ENCODE assay signal across 21 mouse cellular contexts in genomic region chr17:5194157-5194916, GRCm38 (mm10).
A peak's percentile ranks its signal among the peaks of the same experiment; 100 is the strongest.
DNase-seq lines count a peak whose midpoint lies in the region; ATAC-seq and TF ChIP-seq lines count a peak whose summit lies in the region.
"Had no signal": no experiment of that assay in that cellular context is flagged by ENCODE, and none has a peak within 500 bp of the region (broad histone marks: within the 10 kb centered on the region; RNA-seq: fewer than 3 reads in every experiment).

No protein-coding gene starts in this region.

- DNase-seq in cerebellum, adult 9-10 months: peak; percentile 19
- DNase-seq in cerebellum, adult 9-11 months: no peak
- DNase-seq in MEL (ENCODE audit: low read depth, low spot score): peak; percentile 66
- no peak for DNase-seq in lung, adult 2 months
- DNase-seq: gastrocnemius, postnatal 10 days; heart, adult 2 months; heart, postnatal 4 days; kidney, postnatal 4 days; layer of hippocampus, adult 9-11 months; left cerebral cortex, postnatal 4 days; liver; lung, adult 18-20 months; lung, postnatal 36 days; thymus, postnatal 36 days had no signal

- 67% methylated on average over 8 of the region's 8 CpGs for WGBS in intestine, embryonic 16.5 days
- WGBS in intestine, embryonic 15.5 days: 67% methylated on average over 8 of the region's 8 CpGs
- 75% methylated on average over 8 of the region's 8 CpGs for WGBS in lung, adult 2 months

- no peak for TF ChIP-seq RAD21 in MEL (IDR thresholded peaks at IDR 0.05; ENCODE audit: low read depth, low read length)

- H3K9ac ChIP-seq in intestine, embryonic 16.5 days (ENCODE audit: low read depth, low read length): peak overlapping the region; percentile 24; the same call in 1 of the 2 replicates
- H3K9ac ChIP-seq in intestine, embryonic 15.5 days: no peak overlapping the region
- H3K9ac ChIP-seq in MEL (ENCODE audit: control insufficient read depth, low read depth, low read length, poor library complexity, severe bottlenecking): no peak overlapping the region
- H3K9ac ChIP-seq: forebrain, embryonic 12.5 days had no signal

- TF ChIP-seq CTCF in MEL (IDR thresholded peaks at IDR 0.05 in 2 of 3, conservative IDR thresholded peaks at IDR 0.05 in 1 of 3; ENCODE audit: control insufficient read depth in 1 of 3, insufficient read depth in 1 of 3, low read depth in 2 of 3, low read length in 3 of 3, poor library complexity in 1 of 3, severe bottlenecking in 1 of 3): no peak
- TF ChIP-seq CTCF in lung, adult 2 months (IDR thresholded peaks at IDR 0.05; ENCODE audit: insufficient read depth, low read length): no peak

- peaks cover 28% of the 10 kb centered on the region for H3K4me1 ChIP-seq in intestine, embryonic 16.5 days (ENCODE audit: control insufficient read depth, insufficient read depth, low read length)
- peaks cover 29% of the 10 kb centered on the region for H3K4me1 ChIP-seq in intestine, embryonic 15.5 days (replicated peaks)
- peaks cover 32 to 34% of the 10 kb centered on the region in 2 experiments for H3K4me1 ChIP-seq in MEL (ENCODE audit: control insufficient read depth in 1 of 2, insufficient read depth in 2 of 2, low read length in 2 of 2)
- peaks cover 6% of the 10 kb centered on the region; the same call in 1 of the 2 replicates for H3K4me1 ChIP-seq in lung, adult 2 months (ENCODE audit: control insufficient read depth, insufficient read depth, low read length)

- no peak overlapping the region for H3K27ac ChIP-seq in intestine, embryonic 16.5 days (ENCODE audit: low read length)
- no peak overlapping the region for H3K27ac ChIP-seq in intestine, embryonic 15.5 days
- H3K27ac ChIP-seq in MEL (ENCODE audit: control insufficient read depth, low read depth, low read length): no peak overlapping the region
- H3K27ac ChIP-seq: forebrain, embryonic 12.5 days; heart, adult 2 months; left cerebral cortex, adult 2 months had no signal

- no peak for ATAC-seq in intestine, embryonic 16.5 days
- ATAC-seq in intestine, embryonic 15.5 days: no peak
- ATAC-seq in granulocyte monocyte progenitor cell, adult 5-6 weeks (replicated peaks; ENCODE audit: poor library complexity, severe bottlenecking): peak; percentile 53

- H3K4me2 ChIP-seq in intestine, embryonic 16.5 days (ENCODE audit: low read depth, low read length): no peak overlapping the region
- H3K4me2 ChIP-seq in intestine, embryonic 15.5 days (replicated peaks): no peak overlapping the region
- H3K4me2 ChIP-seq: forebrain, embryonic 12.5 days; midbrain, embryonic 11.5 days had no signal

- H3K36me3 ChIP-seq in intestine, embryonic 16.5 days (ENCODE audit: control insufficient read depth, insufficient read depth, low read length): no peaks in the 10 kb centered on the region
- no peaks in the 10 kb centered on the region for H3K36me3 ChIP-seq in intestine, embryonic 15.5 days
- peaks cover 0 to 41% of the 10 kb centered on the region in 2 experiments; a peak in 2 of 4 replicates for H3K36me3 ChIP-seq in MEL (ENCODE audit: control insufficient read depth in 1 of 2, insufficient read depth in 2 of 2, low read length in 2 of 2)
- H3K36me3 ChIP-seq: forebrain, embryonic 12.5 days had no signal

- TF ChIP-seq POLR2A in MEL (IDR thresholded peaks at IDR 0.05; ENCODE audit: control insufficient read depth in 1 of 2, insufficient read depth in 1 of 2, low read depth in 1 of 2, low read length in 2 of 2, poor library complexity in 1 of 2): no peak
- no peak for TF ChIP-seq POLR2A in lung, adult 2 months (IDR thresholded peaks at IDR 0.05; ENCODE audit: borderline replicate concordance, extremely low read depth, low read depth, low read length)

- H3K9me3 ChIP-seq in intestine, embryonic 16.5 days (ENCODE audit: control insufficient read depth, low read length): no peaks in the 10 kb centered on the region
- H3K9me3 ChIP-seq in intestine, embryonic 15.5 days: no peaks in the 10 kb centered on the region
- no peaks in the 10 kb centered on the region for H3K9me3 ChIP-seq in MEL (replicated peaks; ENCODE audit: insufficient read depth, low read length)
- H3K9me3 ChIP-seq: forebrain, embryonic 12.5 days had no signal

- no peak for TF ChIP-seq EP300 in MEL (IDR thresholded peaks at IDR 0.05; ENCODE audit: low read depth in 1 of 2, low read length in 2 of 2)

- no peak overlapping the region for H3K4me3 ChIP-seq in intestine, embryonic 16.5 days (ENCODE audit: low read length)
- H3K4me3 ChIP-seq in intestine, embryonic 15.5 days (replicated peaks): no peak overlapping the region
- H3K4me3 ChIP-seq in MEL (ENCODE audit: control insufficient read depth in 1 of 2, insufficient read depth in 1 of 2, low read depth in 2 of 2, low read length in 2 of 2): no peak overlapping the region
- H3K4me3 ChIP-seq in lung, adult 2 months (replicated peaks; ENCODE audit: extremely low read depth, low read depth, low read length): no peak overlapping the region
- H3K4me3 ChIP-seq: forebrain, embryonic 12.5 days; heart, adult 2 months; left cerebral cortex, adult 2 months had no signal

- H3K79me2 ChIP-seq in MEL (ENCODE audit: control insufficient read depth, insufficient read depth, low read length, poor library complexity): peaks cover 6% of the 10 kb centered on the region

- H3K27me3 ChIP-seq in intestine, embryonic 16.5 days (replicated peaks; ENCODE audit: control insufficient read depth, insufficient read depth, low read length): no peaks in the 10 kb centered on the region
- H3K27me3 ChIP-seq in intestine, embryonic 15.5 days (replicated peaks): no peaks in the 10 kb centered on the region
- H3K27me3 ChIP-seq in MEL (ENCODE audit: control insufficient read depth in 1 of 2, insufficient read depth in 2 of 2, low read length in 2 of 2): no peaks in the 10 kb centered on the region
- H3K27me3 ChIP-seq: CH12.LX; forebrain, embryonic 12.5 days had no signal

TF ChIP-seq in MEL, 35 proteins besides CTCF, POLR2A, EP300 and RAD21:
- no peak for TF ChIP-seq POLR2AphosphoS5 (IDR thresholded peaks at IDR 0.05; ENCODE audit: borderline replicate concordance, low read depth, low read length)
- TF ChIP-seq USF1 (IDR thresholded peaks at IDR 0.05; ENCODE audit: low read depth, low read length): no peak
- peak; percentile 37; the same call in 1 of the 2 replicates for TF ChIP-seq SIN3A (IDR thresholded peaks at IDR 0.05; ENCODE audit: low read length)
- TF ChIP-seq ZC3H11A (IDR thresholded peaks at IDR 0.05; ENCODE audit: low read depth, low read length): no peak
- TF ChIP-seq TCF12 (IDR thresholded peaks at IDR 0.05; ENCODE audit: low read depth, low read length): no peak
- no peak for TF ChIP-seq NRF1 (IDR thresholded peaks at IDR 0.05; ENCODE audit: insufficient read depth, low read depth, low read length, poor library complexity, severe bottlenecking)

Comparison
In these comparisons a context has a peak if more than half of its experiments do, and no peak if none do; other contexts are left out.
1. DNase-seq: peak in cerebellum, adult 9-10 months (single experiment) and MEL (single experiment); none in cerebellum, adult 9-11 months (single experiment) and lung, adult 2 months (single experiment).